Mouse (Mus musculus) olfactory bulb, adult 2 months (tissue): ENCODE results near the gene Setd1b.

Experiments
- CTCF ChIP-seq: fragments of 200-500 bp; IDR thresholded peaks from 2 replicates; pipeline ENCODE4 v1.5.1; 2012; ENCODE audit warnings: low read depth, mild to moderate bottlenecking, low read length, moderate library complexity; ENCODE audit not compliant: insufficient read depth
- POLR2A ChIP-seq: fragments of 200-500 bp; IDR thresholded peaks from 2 replicates; pipeline ENCODE4 v1.6.1; 2012; ENCODE audit warnings: mild to moderate bottlenecking, low read depth, low read length, moderate library complexity; ENCODE audit not compliant: insufficient read depth

- TF ChIP-seq CTCF: no peak
- no peak for TF ChIP-seq POLR2A
These were observed 32.4 kb upstream of the Setd1b start for GRCm38 (mm10) chr5:123109452-123110203.
